Mouse (Mus musculus) myocyte (in vitro differentiated cells): Measurements from ENCODE around the gene Fam234a.

Experiments used
- CEBPB ChIP-seq: IDR thresholded peaks from 2 replicates; pipeline ENCODE4 v1.6.1; 2011; ENCODE audit warnings: mild to moderate bottlenecking, moderate library complexity; ENCODE audit not compliant: poor library complexity, insufficient read depth, severe bottlenecking
- POLR2A ChIP-seq: IDR thresholded peaks from one replicate; pipeline ENCODE4 v1.6.1; 2011; ENCODE audit warnings: low read depth, mild to moderate bottlenecking, control low read depth, moderate library complexity; ENCODE audit not compliant: insufficient read length
- POLR2AphosphoS2 ChIP-seq: IDR thresholded peaks from one replicate; pipeline ENCODE4 v1.6.1; 2011; ENCODE audit warnings: low read depth, control low read depth; ENCODE audit not compliant: insufficient read length
- TCF3 ChIP-seq: IDR thresholded peaks from one replicate; pipeline ENCODE4 v1.6.1; 2011; ENCODE audit warnings: low read depth, control low read depth; ENCODE audit not compliant: insufficient read length
- USF1 ChIP-seq: IDR thresholded peaks from one replicate; pipeline ENCODE4 v1.6.1; 2011; ENCODE audit warnings: low read depth, mild to moderate bottlenecking, control low read depth, moderate library complexity

DNA sequence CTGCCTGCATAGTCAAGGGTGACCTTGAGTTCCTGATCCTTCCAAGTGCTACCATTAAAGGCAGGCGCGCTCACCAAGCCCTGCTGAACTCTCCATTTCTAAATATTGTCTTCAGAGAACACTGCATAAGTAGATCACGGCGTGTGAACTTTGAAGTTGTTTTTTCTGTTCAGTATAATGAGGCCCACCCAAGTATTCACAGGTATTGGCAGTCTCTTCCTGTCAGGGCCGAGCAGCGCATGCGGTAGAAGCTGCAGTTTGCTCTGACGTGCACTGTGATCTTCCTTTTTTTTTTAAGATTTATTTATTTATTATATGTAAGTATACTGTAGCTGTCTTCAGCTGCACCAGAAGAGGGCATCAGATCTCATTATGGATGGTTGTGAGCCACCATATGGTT is 9.7 kb downstream of the Fam234a start:
- no peak for TF ChIP-seq POLR2A
- TF ChIP-seq CEBPB = no peak
- no peak for TF ChIP-seq TCF3
- TF ChIP-seq POLR2AphosphoS2 = no peak
- no peak for TF ChIP-seq USF1
